Mouse (Mus musculus) urinary bladder, postnatal 10 days (tissue): ENCODE measurements around the gene Dek.

Experiments
- DNase-seq: peaks from one replicate; pipeline ENCODE4 v3.0.0; 2022; ENCODE audit warnings: low spot score

Gene Dek

GRCm38 (mm10) chr13:47109239-47109638, 3.2 kb upstream of the Dek start:
- no peak for DNase-seq

- DNase-seq = no peak
Measured at GRCm38 (mm10) chr13:47106580-47106888, 533 bp upstream of the Dek start.

GRCm38 (mm10) chr13:47104856-47105541, 1.0 kb downstream of the Dek start:
- no peak for DNase-seq

DNA sequence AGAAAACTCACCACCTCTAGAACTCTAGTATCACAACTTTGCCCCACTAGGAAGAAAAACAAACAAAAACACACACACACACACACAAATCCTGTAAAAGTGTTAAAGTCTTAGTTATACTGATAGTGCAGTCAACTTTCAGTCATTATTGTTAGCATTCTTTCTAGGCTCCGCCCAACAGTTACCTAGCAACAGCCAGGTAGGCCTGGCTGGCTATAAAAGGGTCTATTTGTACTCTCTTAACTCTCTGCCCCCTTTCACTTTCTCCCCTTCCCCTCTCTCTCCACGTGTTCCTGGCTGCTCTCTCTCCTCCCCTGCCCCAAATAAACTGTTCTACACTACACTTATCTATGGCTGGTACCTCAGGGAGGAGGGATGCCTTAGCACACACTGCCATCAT, 1.9 kb downstream of the Dek start:
- DNase-seq = no peak

DNA sequence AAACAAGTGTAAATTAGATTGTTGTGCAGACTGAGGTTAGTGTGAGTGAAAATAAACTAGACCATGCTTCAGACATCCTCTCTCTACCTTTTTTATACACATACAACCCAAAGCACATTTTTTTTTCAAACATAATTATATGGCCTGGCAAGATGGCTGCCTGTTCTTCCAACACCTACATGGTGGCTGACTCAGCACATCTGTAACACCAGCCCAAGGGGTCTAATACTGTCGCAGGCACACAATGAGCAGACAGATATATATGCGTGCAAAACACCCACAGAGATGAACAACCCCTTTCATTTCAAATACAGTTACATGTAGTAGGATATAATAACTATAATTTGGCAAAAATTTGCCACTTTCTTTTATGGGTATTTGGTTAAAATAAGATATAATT, 5.4 kb downstream of the Dek start:
- no peak for DNase-seq

- no peak for DNase-seq
Measured at GRCm38 (mm10) chr13:47099265-47099664, 6.7 kb downstream of the Dek start.

GRCm38 (mm10) chr13:47096591-47096990, 9.4 kb downstream of the Dek start:
- no peak for DNase-seq

DNA sequence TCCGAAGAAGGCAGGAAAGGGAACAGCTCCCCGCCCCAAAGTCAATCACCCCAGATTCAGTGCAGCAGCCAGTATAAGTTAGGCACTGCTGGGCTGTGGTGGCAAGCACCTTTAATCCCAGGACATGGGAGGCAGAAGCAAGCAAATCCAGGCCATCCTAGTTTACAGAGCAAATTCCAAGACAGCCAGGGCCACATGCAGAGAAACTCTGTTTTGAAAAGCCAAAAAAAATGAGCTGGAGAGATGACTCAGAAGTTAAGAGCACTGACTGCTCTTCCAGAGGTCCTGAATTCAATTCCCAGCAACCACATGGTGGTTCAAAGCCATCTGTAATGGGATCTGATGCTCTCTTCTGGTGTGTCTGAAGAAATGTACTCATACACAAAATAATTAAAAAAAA, 12.2 kb downstream of the Dek start:
- DNase-seq = no peak

- no peak for DNase-seq
Measured at GRCm38 (mm10) chr13:47089271-47089670, 16.7 kb downstream of the Dek start.

DNA sequence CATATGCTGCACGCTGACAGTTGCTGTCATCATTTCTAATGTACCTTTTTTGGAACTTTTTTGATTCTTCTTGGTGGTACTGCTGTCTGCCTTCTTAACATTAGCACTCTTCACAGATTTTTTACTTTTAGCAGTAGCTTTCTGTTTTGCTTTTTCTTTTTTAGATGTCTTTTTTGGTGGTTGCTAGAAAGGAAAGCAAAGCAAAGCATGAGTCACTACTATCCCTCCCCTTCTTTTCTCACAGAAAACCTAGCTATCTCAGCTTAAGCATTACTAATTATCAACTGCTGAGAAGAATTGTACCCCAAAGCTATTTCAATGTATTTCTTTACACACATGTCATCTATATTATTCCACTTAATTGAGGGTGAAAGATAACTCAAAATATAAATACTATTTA, 17.6 kb downstream of the Dek start:
- no peak for DNase-seq

DNA sequence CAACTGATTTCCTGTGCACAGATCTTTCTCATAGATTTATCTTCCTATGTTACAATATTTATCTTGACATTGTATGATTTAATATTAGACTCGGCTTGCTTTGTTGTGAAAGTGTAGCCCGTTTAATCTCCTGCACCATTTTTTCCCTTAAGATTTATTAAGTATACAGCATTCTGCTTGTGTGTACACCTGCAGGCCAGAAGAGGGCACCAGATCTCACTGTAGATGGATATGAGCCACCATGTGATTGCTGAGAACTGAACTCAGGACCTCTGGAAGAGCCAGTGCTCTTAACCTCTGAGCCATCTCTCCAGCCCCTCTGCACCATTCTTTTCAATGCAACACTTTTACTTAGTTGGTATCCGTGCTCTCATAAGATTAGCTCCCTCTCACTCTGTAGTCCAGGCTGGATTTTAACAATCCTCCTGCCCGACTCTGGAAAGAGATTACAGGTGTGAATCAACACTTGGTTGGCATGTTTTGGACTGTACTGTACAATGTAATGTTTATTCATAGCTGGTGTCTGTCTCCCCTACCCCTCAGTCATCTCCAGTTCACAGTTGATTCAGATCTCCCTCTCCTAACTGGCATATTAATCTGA, 25.0 kb downstream of the Dek start:
- DNase-seq = no peak

GRCm38 (mm10) chr13:47078799-47079198, 27.2 kb downstream of the Dek start:
- DNase-seq = no peak

DNA sequence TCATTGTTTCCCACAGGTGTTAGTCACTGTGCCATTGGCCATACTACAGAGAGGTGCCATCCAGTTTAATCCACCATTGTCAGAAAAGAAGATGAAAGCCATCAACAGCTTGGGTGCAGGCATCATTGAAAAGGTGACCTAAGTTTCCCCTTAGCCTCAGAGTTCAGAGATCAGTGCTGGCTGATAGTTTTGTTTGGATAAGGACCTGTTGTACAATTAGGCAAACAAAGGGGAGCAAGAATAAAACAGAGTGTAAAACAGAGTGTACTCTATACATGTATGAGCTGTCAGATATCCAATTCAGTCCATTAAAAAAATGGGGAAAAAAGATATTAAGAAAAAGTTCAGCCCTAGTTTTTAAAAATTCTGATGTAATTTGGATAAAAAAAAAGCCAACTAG, 28.6 kb downstream of the Dek start:
- DNase-seq = no peak

GRCm38 (mm10) chr13:47076156-47076555, 29.8 kb downstream of the Dek start:
- no peak for DNase-seq

- DNase-seq = no peak
Measured at GRCm38 (mm10) chr13:47072484-47072883, 33.5 kb downstream of the Dek start.

- no peak for DNase-seq
Measured at GRCm38 (mm10) chr13:47071871-47072270, 34.1 kb downstream of the Dek start.

DNA sequence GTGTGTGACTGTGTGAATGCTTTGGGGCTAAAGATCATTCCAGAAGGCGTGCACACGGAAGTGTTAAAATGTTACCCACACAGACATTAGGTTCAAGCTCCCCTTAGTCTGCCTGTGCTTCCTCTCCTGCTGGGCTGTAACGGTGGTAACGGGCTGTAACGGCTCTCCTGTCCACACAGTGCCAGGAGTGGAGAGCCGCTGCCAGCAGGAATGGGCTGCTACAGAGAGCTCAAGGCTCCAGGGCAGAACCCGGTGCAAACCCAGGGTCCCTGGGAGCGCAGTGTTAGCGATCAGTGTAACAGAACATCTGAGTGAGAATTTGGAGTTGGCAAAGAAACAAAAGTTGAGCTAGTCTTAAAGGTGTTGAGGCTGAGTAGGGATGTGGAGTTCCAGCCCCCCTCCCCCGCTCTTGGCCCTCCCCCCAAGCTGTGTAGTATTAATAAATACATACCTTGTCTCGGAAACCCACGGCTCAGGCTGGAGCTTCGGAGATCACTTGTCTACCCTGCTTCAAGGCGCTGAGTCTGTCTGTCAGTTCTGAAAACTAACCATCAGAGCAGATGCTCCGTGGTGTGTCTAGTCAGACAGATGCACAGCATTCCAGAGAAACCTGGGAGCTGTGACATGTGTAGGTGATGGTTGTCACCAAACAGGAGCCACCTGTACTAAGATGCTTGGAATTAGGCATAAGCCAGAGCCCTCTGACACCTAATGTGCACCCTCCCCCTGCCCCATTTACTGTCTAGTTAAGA, 35.5 kb downstream of the Dek start:
- no peak for DNase-seq

- DNase-seq = no peak
Measured at GRCm38 (mm10) chr13:47067001-47067400, 39.0 kb downstream of the Dek start.

DNA sequence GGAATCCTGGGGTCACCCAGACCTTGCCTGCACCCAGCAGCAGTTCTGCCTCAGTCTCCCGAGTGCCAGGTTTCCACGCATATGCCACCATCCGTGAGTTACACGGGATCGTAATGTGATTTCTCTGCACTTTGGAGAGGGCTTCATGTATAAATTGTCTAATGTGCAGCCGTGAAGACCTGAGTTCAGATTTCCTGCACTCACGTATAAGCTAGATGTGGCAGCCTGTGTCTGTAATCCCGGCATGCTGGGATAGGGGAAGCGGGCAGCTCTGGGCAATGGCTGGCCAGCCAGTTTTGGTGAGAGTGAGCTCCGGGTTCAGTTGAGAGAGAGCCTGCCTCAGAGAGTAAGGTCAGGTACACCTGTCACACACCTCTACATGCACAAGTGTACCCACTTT, 39.5 kb downstream of the Dek start:
- no peak for DNase-seq

- DNase-seq = no peak
Measured at GRCm38 (mm10) chr13:47063985-47064760, 41.8 kb downstream of the Dek start.

DNA sequence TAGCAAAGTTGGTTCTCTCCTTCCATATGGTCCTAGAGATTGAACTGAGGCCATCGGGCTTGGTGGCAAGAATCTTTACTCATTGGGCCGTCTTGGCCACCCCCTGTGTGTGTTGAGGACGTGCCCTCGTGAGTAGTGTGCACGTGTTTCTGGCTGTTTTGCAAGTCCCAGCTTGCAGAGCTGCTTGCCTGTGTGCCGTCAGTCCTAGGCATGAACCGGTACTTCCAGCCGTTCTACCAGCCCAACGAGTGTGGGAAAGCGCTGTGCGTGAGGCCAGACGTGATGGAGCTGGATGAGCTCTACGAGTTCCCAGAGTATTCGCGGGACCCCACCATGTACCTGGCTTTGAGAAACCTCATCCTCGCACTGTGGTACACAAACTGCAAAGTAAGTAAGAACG, 43.2 kb downstream of the Dek start:
- DNase-seq = no peak

DNA sequence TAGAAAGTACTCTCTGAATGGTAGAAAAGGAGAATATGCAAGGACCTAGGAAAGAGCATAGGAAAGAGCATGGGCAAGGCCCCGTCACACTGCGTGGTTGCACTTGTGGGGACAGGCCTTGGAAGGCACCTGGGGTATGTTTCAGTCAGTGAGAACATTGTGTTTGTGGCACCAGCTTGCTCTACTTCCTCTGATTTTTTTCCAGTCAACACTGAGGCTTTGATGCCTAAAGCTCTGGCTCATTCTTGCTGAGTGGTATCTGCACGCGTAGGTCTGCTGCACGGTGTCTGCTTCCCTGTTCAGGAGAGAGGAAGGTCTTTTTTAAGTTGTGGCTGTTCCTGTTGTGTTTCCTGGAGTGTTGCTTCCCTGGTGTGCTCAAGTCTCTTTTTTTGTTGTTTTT, 49.2 kb downstream of the Dek start:
- DNase-seq = no peak

GRCm38 (mm10) chr13:47056126-47056525, 49.9 kb downstream of the Dek start:
- DNase-seq = no peak
